Mouse (Mus musculus) stomach, postnatal 0 days (tissue): Measurements from ENCODE around the gene Dynlt3.

Experiments
- CTCF ChIP-seq: IDR thresholded peaks from 2 replicates; pipeline ENCODE4 v1.5.1; 2016; ENCODE audit warnings: antibody characterized with exemption, low read depth, mild to moderate bottlenecking, moderate library complexity
- EP300 ChIP-seq: optimal IDR thresholded peaks from 2 replicates; pipeline ENCODE3; 2016; ENCODE audit warnings: antibody characterized with exemption

DNA sequence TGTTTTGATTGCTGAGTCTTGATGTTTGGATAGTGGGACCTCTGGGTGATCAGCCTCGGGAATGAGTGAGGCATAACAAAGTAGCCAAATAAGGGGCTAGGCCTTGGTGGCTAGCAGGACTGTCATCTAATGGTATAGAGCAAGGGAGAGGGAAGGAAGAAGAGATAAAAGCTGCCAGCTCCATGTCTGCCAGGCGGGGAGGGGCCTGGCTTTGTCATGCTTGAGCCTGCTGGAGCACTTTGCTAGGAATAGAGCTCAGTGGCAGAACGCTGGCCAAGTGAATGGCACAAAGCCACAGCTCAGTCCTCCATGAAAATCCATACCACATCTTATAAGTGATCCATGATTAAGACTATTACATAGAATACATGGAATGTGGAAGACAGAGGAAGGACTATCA, 10.0 kb downstream of the Dynlt3 start:
- no peak for TF ChIP-seq CTCF
- TF ChIP-seq EP300 = no peak
